Mouse (Mus musculus): ENCODE measurements around the gene Plekhn1. TPM values are rescaled to one million over a fixed set of nuclear protein-coding genes. Genes with fewer than 3 reads are reported as not detected.
A peak's percentile ranks its signal among the peaks of the same experiment; 100 is the strongest.

The Plekhn1 gene
- polyA plus RNA-seq, 1 experiment from 2014 or later: 8.7 TPM

GRCm38 (mm10) chr4:156184291-156184954, 50.2 kb downstream of the Plekhn1 start:
- H3K4me3 ChIP-seq (ENCODE audit: low read depth, low read length): no peak overlapping the region
- no peak for ATAC-seq (replicated peaks; ENCODE audit: insufficient number of reproducible peaks, low FRiP score, low TSS enrichment)
- H3K27ac ChIP-seq (ENCODE audit: low read depth, low read length): no peak overlapping the region
- H3K4me1 ChIP-seq (ENCODE audit: control insufficient read depth, insufficient read depth, low read length): peaks cover 50% of the 10 kb centered on the region
- peaks cover 6% of the 10 kb centered on the region for H3K36me3 ChIP-seq (ENCODE audit: control insufficient read depth, insufficient read depth, low read length)
- H3K27me3 ChIP-seq (ENCODE audit: control insufficient read depth, insufficient read depth, low read length): no peaks in the 10 kb centered on the region
- H3K9ac ChIP-seq (ENCODE audit: low read depth, low read length): 0 out of 2 replicates have a peak overlapping the region, but pooled peaks have one; percentile 4
- no peaks in the 10 kb centered on the region for H3K9me3 ChIP-seq (replicated peaks; ENCODE audit: control insufficient read depth, low read length)
- 61% methylated on average over 7 of the region's 7 CpGs for WGBS (ENCODE audit: insufficient replicate concordance)
- peak overlapping the region; percentile 7 for H3K4me2 ChIP-seq

- Histone ChIP-seq H3K27ac (ENCODE audit: low read depth, low read length) (no peak overlapping the region), H3K9me3 (replicated peaks; ENCODE audit: control insufficient read depth, low read length) (no peaks in the 10 kb centered on the region), H3K4me3 (ENCODE audit: low read depth, low read length) (no peak overlapping the region), H3K4me2 (no peak overlapping the region), H3K36me3 (ENCODE audit: control insufficient read depth, insufficient read depth, low read length) (peaks cover 12% of the 10 kb centered on the region), H3K27me3 (ENCODE audit: control insufficient read depth, insufficient read depth, low read length) (no peaks in the 10 kb centered on the region), H3K9ac (ENCODE audit: low read depth, low read length) (no peak overlapping the region), H3K4me1 (ENCODE audit: control insufficient read depth, insufficient read depth, low read length) (peaks cover 43% of the 10 kb centered on the region)
- ATAC-seq (replicated peaks; ENCODE audit: insufficient number of reproducible peaks, low FRiP score, low TSS enrichment): no peak
- WGBS (ENCODE audit: insufficient replicate concordance): 79% methylated on average over 5 of the region's 5 CpGs
Measured at GRCm38 (mm10) chr4:156183747-156184146, 50.9 kb downstream of the Plekhn1 start.

DNA sequence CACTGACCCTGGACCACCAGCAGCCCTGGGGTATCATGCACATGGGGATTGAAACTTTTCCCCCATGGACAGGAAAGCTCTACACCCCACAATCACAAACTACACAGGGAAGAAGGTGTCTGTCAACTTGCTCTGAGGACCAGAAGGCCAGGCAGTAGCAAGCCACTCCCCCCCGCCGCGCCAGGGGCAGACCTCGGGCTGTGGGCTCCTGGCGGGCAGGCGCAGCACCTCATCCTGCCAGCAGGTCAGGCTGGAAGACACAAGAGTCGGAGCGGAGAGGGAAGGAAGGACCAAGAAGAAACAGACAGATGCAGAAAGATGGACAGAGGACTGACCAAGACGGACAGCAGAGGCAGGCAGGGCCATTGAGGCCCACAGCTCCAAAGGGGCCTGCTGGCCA, 57.0 kb downstream of the Plekhn1 start:
- Histone ChIP-seq H3K9me3 (replicated peaks; ENCODE audit: control insufficient read depth, low read length) (no peaks in the 10 kb centered on the region), H3K4me3 (ENCODE audit: low read depth, low read length) (no peak overlapping the region), H3K36me3 (ENCODE audit: control insufficient read depth, insufficient read depth, low read length) (peaks cover 43% of the 10 kb centered on the region), H3K27me3 (ENCODE audit: control insufficient read depth, insufficient read depth, low read length) (no peaks in the 10 kb centered on the region), H3K27ac (ENCODE audit: low read depth, low read length) (no peak overlapping the region), H3K4me1 (ENCODE audit: control insufficient read depth, insufficient read depth, low read length) (no peaks in the 10 kb centered on the region), H3K4me2 (no peak overlapping the region), H3K9ac (ENCODE audit: low read depth, low read length) (no peak overlapping the region)
- no peak for ATAC-seq (replicated peaks; ENCODE audit: insufficient number of reproducible peaks, low FRiP score, low TSS enrichment)
- WGBS (ENCODE audit: insufficient replicate concordance): 93% methylated on average over 9 of the region's 9 CpGs

DNA sequence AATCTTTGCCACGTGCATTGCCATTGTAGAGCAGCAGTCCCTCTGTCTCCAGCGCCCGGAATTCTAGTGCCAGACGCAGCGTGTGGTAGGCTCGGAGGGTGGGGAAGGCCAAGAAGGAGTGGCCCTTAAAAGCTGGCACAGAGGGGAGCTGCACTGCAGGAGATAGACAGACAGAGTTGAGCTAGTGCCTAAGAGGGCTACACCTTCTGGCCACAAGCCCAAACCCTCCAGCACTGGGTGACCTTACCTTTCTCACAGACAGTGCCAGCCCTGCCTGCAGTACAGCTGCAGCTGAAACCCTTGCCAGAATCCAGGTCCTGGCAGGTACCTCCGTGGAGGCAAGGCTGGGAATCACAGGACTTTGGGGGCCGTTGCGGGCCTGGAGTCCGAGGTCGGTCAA, 62.8 kb downstream of the Plekhn1 start:
- Histone ChIP-seq H3K27me3 (ENCODE audit: control insufficient read depth, insufficient read depth, low read length) (no peaks in the 10 kb centered on the region), H3K4me1 (ENCODE audit: control insufficient read depth, insufficient read depth, low read length) (no peaks in the 10 kb centered on the region), H3K27ac (ENCODE audit: low read depth, low read length) (no peak overlapping the region), H3K9me3 (replicated peaks; ENCODE audit: control insufficient read depth, low read length) (no peaks in the 10 kb centered on the region), H3K36me3 (ENCODE audit: control insufficient read depth, insufficient read depth, low read length) (peaks cover 70% of the 10 kb centered on the region), H3K4me2 (no peak overlapping the region), H3K9ac (ENCODE audit: low read depth, low read length) (no peak overlapping the region), H3K4me3 (ENCODE audit: low read depth, low read length) (no peak overlapping the region)
- ATAC-seq (replicated peaks; ENCODE audit: insufficient number of reproducible peaks, low FRiP score, low TSS enrichment): no peak
- 97% methylated on average over 11 of the region's 11 CpGs for WGBS (ENCODE audit: insufficient replicate concordance)

Small RNAs within 50 kb of the gene (microRNA-seq; reads per million reads assigned to microRNA genes)
- gene Mir7658 (ENCODE audit: borderline number of aligned reads): 4.8 reads per million, percentile 38 among the genes with 10 or more reads in this experiment

Other genes starting within 250 kb of the Plekhn1 start
- gene B3galt6, start 242.2 kb downstream of the Plekhn1 start, polyA plus RNA-seq (2014; fragmentation: Nextera tagmentation; extraction: Ambion mirVana): 10.1 and 11.6 TPM in 2 replicates
- 138 and 147 TPM in 2 replicates for gene Sdf4, start 242.0 kb downstream of the Plekhn1 start, polyA plus RNA-seq (2014; fragmentation: Nextera tagmentation; extraction: Ambion mirVana)
- gene Tnfrsf4, start 221.0 kb downstream of the Plekhn1 start, polyA plus RNA-seq (2014; fragmentation: Nextera tagmentation; extraction: Ambion mirVana): 0.21 and 0.37 TPM in 2 replicates
- gene Tnfrsf18, start 208.7 kb downstream of the Plekhn1 start, polyA plus RNA-seq (2014; fragmentation: Nextera tagmentation; extraction: Ambion mirVana): 1.3 and 1.7 TPM in 2 replicates
- gene Ttll10, start 175.4 kb downstream of the Plekhn1 start, polyA plus RNA-seq (2014; fragmentation: Nextera tagmentation; extraction: Ambion mirVana): 0.36 TPM in 1 of 2 replicates, not detected in the other
- gene 9430015G10Rik, start 124.9 kb downstream of the Plekhn1 start, polyA plus RNA-seq (2014; fragmentation: Nextera tagmentation; extraction: Ambion mirVana): 23.6 and 26.5 TPM in 2 replicates
- 0.10 TPM in 1 of 2 replicates, not detected in the other for gene Rnf223, start 104.3 kb downstream of the Plekhn1 start, polyA plus RNA-seq (2014; fragmentation: Nextera tagmentation; extraction: Ambion mirVana)
- 36.7 and 44.8 TPM in 2 replicates for gene Agrn, start 37.4 kb downstream of the Plekhn1 start, polyA plus RNA-seq (2014; fragmentation: Nextera tagmentation; extraction: Ambion mirVana)
- gene Isg15, start 34.0 kb downstream of the Plekhn1 start, polyA plus RNA-seq (2014; fragmentation: Nextera tagmentation; extraction: Ambion mirVana): 0.29 and 0.41 TPM in 2 replicates
- 0.70 and 1.0 TPM in 2 replicates for gene AW011738, start 31.6 kb downstream of the Plekhn1 start, polyA plus RNA-seq (2014; fragmentation: Nextera tagmentation; extraction: Ambion mirVana)
- gene Perm1, start 19.0 kb downstream of the Plekhn1 start, polyA plus RNA-seq (2014; fragmentation: Nextera tagmentation; extraction: Ambion mirVana): 0.58 and 0.72 TPM in 2 replicates
- 47.8 and 50.4 TPM in 2 replicates for gene Noc2l, start 1.2 kb upstream of the Plekhn1 start, polyA plus RNA-seq (2014; fragmentation: Nextera tagmentation; extraction: Ambion mirVana)
- 4.3 TPM in 2 replicates for gene Samd11, start 20.8 kb upstream of the Plekhn1 start, polyA plus RNA-seq (2014; fragmentation: Nextera tagmentation; extraction: Ambion mirVana)
- not detected in 2 replicates for gene Vmn2r-ps159, start 96.2 kb upstream of the Plekhn1 start, polyA plus RNA-seq (2014; fragmentation: Nextera tagmentation; extraction: Ambion mirVana)